Mouse (Mus musculus): Measurements from ENCODE around the gene Hcn2.
"Not testable (repeated sequence)": the region's sequence is repeated elsewhere in the genome, so short reads cannot be mapped to it uniquely, and the experiment has no call there.

The Hcn2 gene

DNA sequence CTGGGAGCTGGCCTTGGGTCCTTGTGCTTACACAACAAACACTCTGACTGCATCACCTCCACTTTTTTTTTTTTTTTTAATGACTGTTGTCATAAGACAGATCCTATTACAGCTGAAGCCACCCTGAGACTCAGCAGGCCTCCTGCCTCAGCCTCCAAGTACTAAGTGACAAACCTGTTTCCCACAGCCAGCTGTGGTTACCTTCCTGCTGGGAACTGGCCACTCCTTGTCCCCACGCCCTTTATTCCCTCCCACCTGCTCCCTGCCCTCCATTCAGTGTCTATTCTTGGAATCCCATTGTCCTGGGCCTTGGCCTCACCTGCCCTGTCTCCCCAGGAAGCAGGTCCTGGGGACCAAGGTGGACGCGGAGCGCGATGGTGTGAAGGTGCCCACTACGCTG, 28.9 kb upstream of the Hcn2 start:
- no peak for DNase-seq (ENCODE audit: low spot score in 2 of 2)

DNA sequence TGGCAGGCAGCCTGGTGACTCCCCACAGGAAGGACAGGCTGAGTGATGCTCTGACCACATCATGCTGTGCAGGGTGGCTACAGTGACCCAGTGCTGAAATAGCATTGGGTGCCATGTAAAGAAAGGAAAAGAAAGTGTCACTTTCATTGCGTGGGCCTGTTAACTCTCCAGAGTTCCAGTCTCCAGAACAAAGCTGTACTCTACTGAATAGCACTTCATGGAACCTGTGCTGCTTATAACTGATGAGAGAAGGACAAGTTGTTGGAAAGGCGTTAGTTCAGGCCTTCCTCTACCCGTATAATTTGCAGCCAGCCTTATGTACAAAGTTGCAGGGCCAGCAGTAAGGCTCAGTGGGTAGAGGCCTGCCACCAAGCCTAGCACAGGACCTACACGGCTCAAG, 27.7 kb upstream of the Hcn2 start, which contains the start of gene Gzmm:
Gzmm (plus strand) TSS at position 301 of the 400 bp plus-strand sequence.
- DNase-seq (ENCODE audit: low spot score in 2 of 2) = no peak

DNA sequence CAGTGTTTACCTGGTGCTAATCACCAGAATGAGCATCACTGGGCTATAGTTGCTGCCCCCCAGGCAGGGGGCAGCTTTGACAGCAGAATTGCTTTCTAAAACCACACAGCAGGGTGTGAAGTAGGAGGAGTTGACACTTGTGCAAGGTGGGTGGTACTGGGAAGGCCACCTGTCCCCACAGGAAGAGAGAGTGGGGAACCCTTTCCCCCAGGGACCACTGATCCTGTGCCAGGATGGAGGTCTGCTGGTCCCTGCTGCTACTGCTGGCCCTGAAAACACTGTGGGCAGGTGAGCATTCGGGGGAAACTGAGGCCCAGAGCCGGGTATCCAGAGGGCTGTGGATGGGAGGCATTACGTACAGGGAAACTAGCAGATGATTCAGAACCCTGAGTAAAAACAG, 27.3 kb upstream of the Hcn2 start:
- peak in 1 of 2 experiments; percentile 62 for DNase-seq (ENCODE audit: low spot score in 2 of 2)

DNA sequence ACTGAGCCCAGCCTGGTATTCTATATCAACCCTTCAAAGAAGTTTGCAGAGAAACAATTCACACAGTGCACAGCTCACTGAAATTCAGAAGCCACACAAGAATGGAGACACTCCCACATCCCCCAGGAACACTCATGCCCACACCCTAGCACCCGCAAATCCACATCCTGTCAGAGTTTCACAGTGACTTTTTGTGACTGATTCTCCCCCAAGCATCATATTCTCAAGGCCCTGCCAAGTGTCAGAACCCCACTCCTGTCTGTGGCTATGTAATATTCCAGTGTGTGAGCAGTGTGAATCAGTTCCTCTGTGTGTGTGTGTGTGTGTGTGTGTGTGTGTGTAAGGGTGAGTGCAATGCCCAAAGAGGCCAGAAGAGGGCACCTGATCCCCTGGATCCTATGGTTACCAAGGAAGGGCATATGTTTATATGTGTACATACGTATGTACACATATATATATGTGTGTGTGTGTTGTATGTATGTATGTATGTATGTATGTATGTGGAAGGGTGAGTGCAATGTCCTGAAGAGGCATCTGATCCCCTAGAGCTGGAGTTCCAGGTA, 24.4 kb upstream of the Hcn2 start:
- DNase-seq (ENCODE audit: low spot score in 2 of 2) = peak in 1 of 2 experiments; percentile 64

DNA sequence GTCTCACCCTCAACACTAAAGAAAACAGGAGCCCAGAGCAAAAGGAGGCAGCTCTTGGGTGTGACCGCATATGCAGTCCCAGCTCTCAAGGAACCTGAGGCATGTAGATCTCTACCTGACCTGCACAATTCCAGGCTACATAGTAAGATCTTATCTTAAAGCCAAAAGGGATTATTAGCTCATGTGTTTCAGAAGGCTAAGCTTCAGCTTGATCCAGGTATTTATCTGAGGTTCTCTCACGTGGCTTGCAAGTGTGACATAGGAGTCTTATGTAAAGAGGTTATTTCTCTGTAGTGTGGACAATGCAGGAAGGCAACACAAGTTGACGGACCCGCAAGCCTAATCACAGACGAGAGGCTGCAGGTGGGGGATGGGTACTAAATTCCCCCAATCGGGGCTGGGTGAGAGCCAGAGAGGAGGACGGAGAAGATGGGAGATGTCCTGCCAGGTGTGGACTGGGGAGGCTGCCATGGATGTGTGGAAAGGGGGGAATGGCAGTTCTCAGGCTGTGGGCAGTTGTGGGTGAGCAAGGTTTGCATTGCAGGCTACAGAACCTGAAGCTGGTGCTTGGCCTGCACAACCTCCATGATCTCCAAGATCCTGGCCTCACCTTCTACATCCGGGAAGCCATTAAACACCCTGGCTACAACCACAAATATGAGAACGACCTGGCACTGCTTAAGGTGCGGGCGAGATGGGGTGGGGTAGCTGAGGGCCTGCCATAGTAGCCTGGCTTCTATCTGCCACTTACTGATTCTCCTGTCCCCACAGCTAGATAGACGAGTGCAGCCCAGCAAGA, 22.7 kb upstream of the Hcn2 start:
- peak in 1 of 2 experiments; percentile 61 for DNase-seq (ENCODE audit: low spot score in 2 of 2)

DNA sequence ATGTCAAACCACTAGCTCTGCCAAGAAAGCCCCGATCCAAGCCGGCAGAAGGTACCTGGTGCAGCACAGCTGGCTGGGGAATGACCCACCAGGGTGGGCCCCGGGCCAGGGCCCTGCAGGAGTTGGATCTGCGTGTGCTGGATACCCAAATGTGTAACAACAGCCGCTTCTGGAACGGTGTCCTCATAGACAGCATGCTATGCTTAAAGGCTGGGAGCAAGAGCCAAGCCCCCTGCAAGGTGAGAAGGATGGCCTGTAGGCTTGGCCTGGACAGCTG, 22.1 kb upstream of the Hcn2 start:
- DNase-seq (ENCODE audit: low spot score in 2 of 2) = no peak

DNA sequence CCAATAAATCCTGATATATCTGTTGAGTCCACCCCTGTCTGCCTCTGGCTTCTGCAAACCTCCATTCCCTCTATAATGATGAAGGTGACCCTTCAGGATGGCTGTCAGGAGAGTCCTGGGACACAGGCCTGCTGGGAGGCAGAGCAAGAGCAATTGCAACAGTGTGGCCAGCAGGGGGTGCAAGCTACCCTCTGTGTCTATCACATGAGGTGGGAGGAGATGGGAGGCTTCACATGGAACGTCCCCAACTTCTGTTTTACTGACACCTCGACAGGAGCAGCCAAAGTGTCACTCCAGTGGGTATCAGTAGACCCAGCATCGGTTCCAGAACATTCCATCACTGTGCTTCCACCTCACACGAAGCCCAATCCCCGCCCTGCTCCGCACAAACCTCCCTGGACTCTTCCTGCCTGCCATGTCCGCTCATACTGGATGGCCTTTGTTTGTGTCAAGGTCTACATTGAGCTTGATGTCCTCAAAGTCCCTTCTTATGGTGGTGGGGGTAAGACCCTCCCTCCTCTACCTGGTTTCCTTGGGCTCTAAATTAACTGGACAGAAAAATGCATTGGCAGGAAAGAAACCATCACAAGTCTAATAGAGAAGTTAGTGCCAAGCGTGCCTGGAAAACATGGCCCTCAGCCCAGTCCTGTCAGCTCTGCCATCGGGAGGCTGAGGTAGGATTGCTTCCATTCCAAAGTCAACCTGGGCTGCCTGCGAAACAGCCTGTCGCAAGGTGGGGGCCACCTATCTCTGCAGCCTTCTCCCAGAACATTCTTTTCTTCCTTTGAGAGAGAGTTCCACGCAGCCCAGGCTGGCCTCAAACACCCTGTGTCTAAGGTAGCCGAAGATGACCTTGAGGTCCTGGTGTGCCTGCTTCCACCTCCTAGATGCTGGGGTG, 21.0 kb upstream of the Hcn2 start:
- peak; percentile 81 to 92 for DNase-seq (ENCODE audit: low spot score in 2 of 2)

DNA sequence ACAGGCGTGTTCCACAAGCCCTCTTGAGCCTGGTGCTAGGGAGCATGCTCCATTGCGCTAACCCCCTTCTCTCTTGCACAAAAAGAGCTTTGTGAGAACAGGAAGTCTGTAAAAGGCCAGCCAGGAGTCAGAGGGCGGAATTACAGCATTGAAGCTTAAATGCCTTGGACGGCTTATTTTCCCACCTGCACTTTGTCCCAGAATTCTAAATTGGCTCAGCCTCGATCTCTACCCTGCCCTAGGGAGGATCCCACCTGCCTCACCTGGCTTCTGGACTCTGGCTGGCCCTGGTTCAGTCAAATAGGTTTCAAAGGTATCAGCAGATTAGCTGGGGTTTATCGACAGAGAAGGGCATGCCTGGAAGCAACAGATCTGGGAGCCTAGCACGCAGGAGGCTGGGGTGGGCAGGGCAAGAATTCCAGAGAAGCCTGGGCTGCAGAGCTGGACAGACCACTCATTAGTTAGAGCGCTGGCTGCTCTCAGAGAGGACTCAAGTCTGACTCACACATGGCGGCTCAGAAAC, 20.2 kb upstream of the Hcn2 start:
- DNase-seq (ENCODE audit: low spot score in 2 of 2) = peak in 1 of 2 experiments; percentile 63

DNA sequence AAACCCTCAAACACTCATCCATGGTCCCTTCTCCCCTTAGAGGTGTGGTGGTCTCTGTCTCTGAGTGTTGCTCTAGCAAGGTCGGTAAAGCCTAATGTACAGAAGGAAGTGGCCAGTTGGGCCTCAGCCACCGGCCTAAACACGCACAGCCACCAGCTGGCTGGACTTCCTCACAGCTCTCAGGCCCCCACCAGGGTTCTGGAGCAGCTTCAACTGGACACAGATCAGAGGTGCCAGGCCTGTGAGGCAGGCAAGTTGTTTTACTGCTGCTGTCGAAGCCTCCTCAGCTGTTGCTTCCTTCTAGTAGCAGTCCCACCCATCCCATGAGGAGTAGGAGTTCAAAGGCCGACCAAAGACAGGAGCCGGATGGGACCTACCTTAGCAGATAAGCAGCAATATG, 18.5 kb upstream of the Hcn2 start:
- DNase-seq (ENCODE audit: low spot score in 2 of 2) = no peak

DNA sequence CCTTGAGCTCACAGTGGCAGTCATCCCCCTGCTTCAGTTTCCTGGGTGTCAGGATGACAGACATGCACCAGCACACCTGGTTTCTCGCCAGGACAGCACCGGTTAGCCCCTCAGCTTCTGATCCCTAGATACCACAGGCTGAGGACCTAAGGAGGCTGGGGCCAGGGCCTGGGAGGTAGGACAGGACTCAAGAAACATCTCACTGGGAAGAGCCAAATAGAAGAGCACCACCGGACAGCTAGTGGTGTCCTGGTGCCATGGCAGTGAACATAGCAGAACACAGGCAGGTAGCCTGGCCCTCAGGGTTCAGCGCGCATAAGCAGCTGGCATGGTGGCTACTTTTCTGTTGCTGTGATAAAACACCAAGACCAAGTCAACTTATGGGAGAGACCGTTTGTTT, 18.0 kb upstream of the Hcn2 start:
- no peak for DNase-seq (ENCODE audit: low spot score in 2 of 2)

DNA sequence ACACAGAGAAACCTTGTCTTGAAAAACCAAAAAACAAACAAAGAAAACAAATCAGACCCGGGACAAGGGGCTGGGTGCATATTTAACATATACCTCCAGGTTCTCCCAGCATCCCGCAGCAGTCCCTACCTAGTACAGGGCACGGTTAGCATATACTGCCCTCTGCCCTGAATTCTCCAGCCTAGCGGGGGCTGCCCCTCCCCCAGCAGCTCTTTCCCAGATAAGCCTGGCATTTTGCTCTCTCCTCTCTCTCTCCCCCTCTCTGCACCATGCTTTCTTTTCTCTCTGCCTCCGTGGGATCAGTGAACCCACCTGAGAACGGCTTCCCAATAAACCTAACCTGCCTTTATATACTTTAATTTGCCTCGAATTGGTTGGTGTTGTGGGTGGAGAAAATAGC, 15.8 kb upstream of the Hcn2 start:
- DNase-seq (ENCODE audit: low spot score in 2 of 2) = no peak

DNA sequence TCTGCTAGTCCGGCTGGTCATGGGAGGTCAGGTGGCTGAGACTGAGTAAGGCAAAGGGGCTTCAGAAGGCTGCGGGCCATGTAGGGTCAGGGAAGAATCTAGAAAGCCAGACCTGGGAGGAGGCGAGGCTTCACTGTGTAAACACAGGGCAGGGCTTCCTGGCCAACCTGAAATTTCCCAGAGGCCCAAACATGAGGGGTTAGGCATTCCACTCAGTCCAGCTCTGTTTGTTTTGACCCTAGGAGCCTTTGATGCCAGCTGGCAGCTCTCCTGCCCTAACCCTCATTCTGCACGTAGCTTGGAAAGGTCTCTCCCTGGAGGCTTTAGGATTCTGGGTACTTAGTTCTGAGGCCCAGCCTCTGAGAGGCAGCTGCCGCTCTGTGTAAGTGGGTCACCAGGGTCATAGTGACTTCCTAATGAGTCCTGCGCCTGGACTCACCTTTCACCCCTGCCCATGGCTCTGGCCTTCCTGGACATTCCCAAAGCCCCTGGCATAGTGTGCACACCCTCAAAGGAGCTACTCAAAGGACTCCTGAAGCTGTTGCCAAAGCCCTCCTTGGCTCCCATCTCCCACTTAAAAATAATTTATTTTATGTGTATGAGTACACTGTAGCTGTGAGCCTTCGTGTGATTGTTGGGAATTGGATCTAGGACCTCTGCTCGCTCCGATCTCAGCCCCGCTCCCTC, 14.8 kb upstream of the Hcn2 start:
- no peak for DNase-seq (ENCODE audit: low spot score in 2 of 2)

DNA sequence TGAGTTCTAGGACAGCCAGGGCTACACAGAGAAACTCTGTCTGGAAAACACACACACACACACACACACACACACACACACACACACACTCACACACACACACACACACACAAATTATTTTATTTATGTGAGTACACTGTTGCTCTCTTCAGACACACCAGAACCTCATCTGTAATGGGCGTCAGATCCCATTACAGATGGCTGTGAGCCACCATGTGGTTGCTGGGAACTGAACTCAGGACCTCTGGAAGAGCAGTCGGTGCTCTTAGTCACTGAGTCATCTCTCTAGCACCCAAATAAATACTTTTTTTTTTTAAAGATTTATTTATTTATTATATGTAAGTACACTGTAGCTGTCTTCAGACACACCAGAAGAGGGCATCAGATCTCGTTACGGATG, 13.5 kb upstream of the Hcn2 start:
- not testable (repeated sequence) for DNase-seq (ENCODE audit: low spot score in 2 of 2)

DNA sequence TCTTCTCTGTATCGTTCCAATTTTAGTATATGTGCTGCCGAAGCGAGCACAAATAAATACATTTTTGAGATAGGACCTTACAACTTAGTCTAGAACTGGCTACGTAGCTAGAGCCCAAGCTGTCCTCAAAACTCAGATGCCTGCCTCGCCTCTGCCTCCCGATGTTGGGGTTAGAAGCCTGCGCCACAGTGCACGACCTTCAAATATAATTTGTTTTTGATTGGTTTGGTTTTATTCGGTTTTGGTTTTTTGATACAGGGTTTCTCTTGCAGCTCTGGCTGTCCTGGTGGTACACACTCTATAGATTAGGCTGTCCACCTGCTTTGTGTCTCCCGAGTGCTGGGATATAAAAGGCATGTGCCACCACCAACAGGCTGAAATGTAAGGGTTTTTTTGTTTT, 12.9 kb upstream of the Hcn2 start:
- no peak for DNase-seq (ENCODE audit: low spot score in 2 of 2)

DNA sequence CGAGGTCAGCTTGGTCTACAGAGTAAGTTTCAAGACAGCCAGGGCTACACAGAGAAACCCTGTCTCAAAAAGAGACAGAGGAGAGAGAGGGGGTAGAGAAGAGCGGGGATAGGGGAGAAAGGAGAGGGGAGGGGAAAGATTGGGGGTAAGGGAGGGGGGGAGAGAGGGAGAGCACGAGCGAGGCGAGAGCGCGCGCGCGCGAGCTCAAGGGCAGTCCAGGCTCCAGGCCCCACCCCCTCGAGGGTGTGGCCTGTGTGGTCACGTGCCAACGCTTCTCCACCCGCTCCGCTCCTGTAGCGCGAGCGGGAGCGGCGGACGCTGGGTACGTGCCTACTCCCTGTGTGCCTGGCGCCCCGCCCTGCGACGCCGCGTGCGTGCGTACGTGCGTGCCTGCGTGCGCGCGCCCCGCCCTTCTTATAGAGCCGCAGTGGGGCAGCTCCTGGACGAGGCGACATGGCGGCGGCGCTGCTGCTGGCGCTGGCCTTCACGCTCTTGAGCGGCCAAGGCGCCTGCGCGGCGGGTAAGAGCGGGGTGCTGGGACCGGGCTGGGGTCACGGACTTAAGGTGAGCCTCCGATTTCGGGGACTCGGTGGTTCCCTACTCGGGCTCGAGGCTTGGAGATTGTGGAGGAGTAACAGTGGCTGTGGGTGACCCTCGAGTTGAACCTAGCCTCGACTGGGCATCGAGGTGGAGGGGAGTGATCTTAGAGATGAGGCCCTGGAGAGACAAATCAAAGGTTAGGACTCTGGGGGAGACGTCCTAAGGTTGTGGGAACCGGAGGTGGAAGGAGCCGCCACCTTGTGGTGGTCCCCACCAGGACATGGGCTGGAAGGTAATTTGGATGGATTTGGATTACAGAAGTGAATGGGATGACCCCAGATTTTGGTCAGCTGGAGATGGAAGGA, 12.1 kb upstream of the Hcn2 start, which contains the start of gene Bsg:
Bsg (plus strand) TSS at position 427 of the 905 bp plus-strand sequence.
- DNase-seq (ENCODE audit: low spot score in 2 of 2) = peak; percentile 98

DNA sequence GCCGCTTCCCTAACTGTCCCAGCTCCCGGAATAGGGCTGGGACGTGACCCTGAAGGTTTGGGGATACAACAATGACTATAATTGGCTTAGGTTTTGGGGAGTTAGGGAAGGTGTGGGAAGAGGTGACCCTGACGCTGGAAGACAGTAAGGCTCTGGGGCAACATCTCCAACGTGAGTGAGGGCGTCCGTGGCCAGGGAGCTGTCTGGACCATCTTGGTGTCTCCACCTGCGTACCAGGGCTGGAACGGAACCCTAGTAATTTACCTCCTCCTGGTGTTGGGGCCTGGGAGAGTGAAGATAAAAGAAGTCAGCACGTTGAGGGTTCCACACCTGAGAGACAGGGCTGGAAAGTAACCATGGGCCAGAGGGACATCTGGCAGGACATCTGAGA, 11.5 kb upstream of the Hcn2 start:
- DNase-seq (ENCODE audit: low spot score in 2 of 2) = peak in 1 of 2 experiments; percentile 73

DNA sequence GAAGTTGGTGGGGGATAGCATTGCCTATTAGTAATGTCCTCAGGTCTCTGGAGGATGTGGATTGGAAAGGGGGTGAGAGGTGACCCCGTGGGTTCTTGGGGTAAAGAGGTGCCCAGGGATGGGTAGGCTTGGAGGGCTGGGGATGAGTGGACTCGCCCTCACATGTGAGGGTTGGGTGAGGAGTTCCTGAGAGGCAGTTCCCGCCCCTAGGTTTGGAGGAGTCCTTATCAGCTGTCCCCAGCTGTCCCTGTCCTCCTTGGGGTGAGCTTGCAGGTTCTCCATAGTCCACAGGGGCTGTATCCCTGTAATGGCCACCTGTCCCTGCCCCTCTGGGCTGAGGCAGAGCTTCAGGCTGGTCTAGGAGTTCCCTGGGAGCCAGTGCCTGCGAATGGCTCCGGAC, 10.5 kb upstream of the Hcn2 start:
- DNase-seq (ENCODE audit: low spot score in 2 of 2) = peak; percentile 81 to 85

DNA sequence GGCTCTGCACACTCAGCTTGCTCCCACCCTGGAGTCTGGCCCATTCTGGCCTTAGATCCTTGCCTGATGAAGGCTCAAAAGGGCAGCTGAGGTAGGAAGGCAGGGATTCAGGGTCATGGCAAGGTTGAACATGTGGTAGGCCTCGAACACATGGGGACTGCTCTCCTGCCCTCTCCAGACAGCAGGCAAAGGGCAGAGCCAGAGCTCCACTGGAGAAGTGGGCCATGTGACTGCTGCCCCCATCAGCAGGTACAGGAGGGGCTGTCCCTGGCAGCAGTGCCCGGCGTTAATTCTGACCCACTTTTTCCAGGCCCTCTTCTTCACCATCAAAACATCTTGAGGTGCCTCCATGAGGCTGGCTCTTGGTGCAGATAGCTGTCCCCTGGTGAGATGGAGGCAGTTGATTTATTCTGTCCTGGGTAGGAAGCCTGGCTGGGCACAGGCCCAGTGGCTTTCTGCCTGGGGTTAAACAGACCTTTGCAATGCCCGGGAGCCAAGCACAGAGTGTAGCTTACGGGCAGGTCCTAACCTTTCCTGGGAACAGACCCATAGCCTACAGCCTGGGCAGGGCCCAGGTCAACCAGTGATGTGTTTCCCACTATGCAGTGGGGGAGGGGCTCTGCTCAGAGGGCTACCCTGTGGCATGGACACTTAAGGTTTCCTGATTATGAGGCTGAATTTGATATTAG, 9.9 kb upstream of the Hcn2 start:
- DNase-seq (ENCODE audit: low spot score in 2 of 2) = peak in 1 of 2 experiments; percentile 66

DNA sequence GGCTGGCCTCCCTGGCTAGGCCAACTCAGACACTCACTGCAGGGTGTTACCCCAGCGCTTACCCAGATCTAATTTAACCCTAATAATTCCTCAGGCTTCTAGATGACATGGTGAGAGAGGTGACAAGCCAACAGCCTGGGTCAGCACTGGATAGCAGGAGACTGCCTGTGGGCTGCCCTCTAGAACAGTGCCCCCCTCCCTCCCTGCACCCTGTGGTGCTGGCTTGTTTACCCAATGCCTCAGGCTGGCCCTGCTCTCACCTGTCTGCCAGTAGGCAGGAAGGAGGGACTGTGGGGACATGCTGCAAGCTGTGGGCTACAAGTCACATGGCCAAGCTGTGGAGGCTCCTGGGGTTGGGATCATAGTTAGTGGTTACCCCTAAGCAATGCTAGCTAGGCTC, 9.3 kb upstream of the Hcn2 start:
- DNase-seq (ENCODE audit: low spot score in 2 of 2) = no peak

DNA sequence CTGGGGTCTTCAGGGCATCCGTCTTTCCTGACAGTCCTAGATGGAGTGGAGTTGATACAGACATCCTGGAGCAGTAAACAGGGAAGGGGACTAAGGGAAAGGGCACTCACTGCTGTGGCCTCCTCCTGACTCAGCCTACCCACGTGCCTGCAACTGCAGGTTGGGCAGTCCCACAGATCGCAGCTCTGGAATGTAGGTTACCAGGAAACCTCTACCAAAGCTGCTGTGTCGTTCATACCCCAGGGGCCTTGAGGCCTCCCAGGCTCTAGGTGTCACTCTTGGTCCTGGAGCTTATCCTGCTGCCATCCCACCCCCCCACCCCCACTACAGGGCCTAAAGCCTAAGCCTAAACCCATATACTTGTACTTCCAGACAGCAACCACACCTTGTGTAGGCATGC, 8.7 kb upstream of the Hcn2 start:
- no peak for DNase-seq (ENCODE audit: low spot score in 2 of 2)

Measured in spleen, postnatal 4 days (tissue).